Mouse (Mus musculus): ENCODE measurements at regions not wholly inside any gene's neighbourhood (a gene's known extent, or its start where the extent isn't known, plus 50 kb on each side); places are given as distances from the start of the nearest gene placed in this dataset.
"Not testable (repeated sequence)": the region's sequence is repeated elsewhere in the genome, so short reads cannot be mapped to it uniquely, and the experiment has no call there.

- DNase-seq (ENCODE audit: low read depth, low spot score), result peak; percentile 48
Measured at GRCm38 (mm10) chr15:8831720-8832620, 121.4 kb upstream of the Slc1a3 start.

- DNase-seq (ENCODE audit: low read depth, low spot score), result no peak
Measured at GRCm38 (mm10) chr15:8824861-8825260, 114.3 kb upstream of the Slc1a3 start.

- DNase-seq (ENCODE audit: low read depth, low spot score), result not testable (repeated sequence)
Measured at GRCm38 (mm10) chr15:8822795-8823194, 112.2 kb upstream of the Slc1a3 start.

GRCm38 (mm10) chr15:8817542-8817941 is 107.0 kb upstream of the Slc1a3 start:
- no peak for DNase-seq (ENCODE audit: low read depth, low spot score)

- DNase-seq (ENCODE audit: low read depth, low spot score), result no peak
Measured at GRCm38 (mm10) chr15:8816501-8817368, 106.2 kb upstream of the Slc1a3 start.

- DNase-seq (ENCODE audit: low read depth, low spot score), result no peak
Measured at GRCm38 (mm10) chr15:8815958-8816357, 105.4 kb upstream of the Slc1a3 start.

GRCm38 (mm10) chr15:8815277-8815676 is 104.7 kb upstream of the Slc1a3 start:
- DNase-seq (ENCODE audit: low read depth, low spot score), result no peak

GRCm38 (mm10) chr15:8806354-8806753 is 95.8 kb upstream of the Slc1a3 start:
- no peak for DNase-seq (ENCODE audit: low read depth, low spot score)

- DNase-seq (ENCODE audit: low read depth, low spot score), result not testable (repeated sequence)
Measured at GRCm38 (mm10) chr15:8805565-8805964, 95.0 kb upstream of the Slc1a3 start.

GRCm38 (mm10) chr15:8802058-8802457 is 91.5 kb upstream of the Slc1a3 start:
- DNase-seq (ENCODE audit: low read depth, low spot score), result no peak

GRCm38 (mm10) chr15:8797015-8797414 is 86.5 kb upstream of the Slc1a3 start:
- DNase-seq (ENCODE audit: low read depth, low spot score), result no peak

- no peak for DNase-seq (ENCODE audit: low read depth, low spot score)
Measured at GRCm38 (mm10) chr15:8792106-8792505, 81.5 kb upstream of the Slc1a3 start.

GRCm38 (mm10) chr15:8789924-8790323 is 79.4 kb upstream of the Slc1a3 start:
- no peak for DNase-seq (ENCODE audit: low read depth, low spot score)

- no peak for DNase-seq (ENCODE audit: low read depth, low spot score)
Measured at GRCm38 (mm10) chr15:8789000-8789399, 78.4 kb upstream of the Slc1a3 start.

GRCm38 (mm10) chr15:8785537-8785936 is 75.0 kb upstream of the Slc1a3 start:
- DNase-seq (ENCODE audit: low read depth, low spot score), result no peak

- no peak for DNase-seq (ENCODE audit: low read depth, low spot score)
Measured at GRCm38 (mm10) chr15:8783567-8783966, 73.0 kb upstream of the Slc1a3 start.

- no peak for DNase-seq (ENCODE audit: low read depth, low spot score)
Measured at GRCm38 (mm10) chr15:8783036-8783435, 72.5 kb upstream of the Slc1a3 start.

- no peak for DNase-seq (ENCODE audit: low read depth, low spot score)
Measured at GRCm38 (mm10) chr15:8782131-8782507, 71.6 kb upstream of the Slc1a3 start.

GRCm38 (mm10) chr15:8781159-8782130 is 70.9 kb upstream of the Slc1a3 start:
- DNase-seq (ENCODE audit: low read depth, low spot score), result no peak

GRCm38 (mm10) chr15:8780371-8780866 is 69.9 kb upstream of the Slc1a3 start:
- DNase-seq (ENCODE audit: low read depth, low spot score), result no peak
